Mouse (Mus musculus) MEL (cell line): ENCODE data around the gene Nudt22. TPM values are rescaled to one million over a fixed set of nuclear protein-coding genes. Genes with fewer than 3 reads are reported as not detected.

ENCODE experiments used
- DNase-seq: peaks from one replicate; pipeline ENCODE4 v3.0.0; 2011; ENCODE audit warnings: low read depth, low spot score
- H3K27ac ChIP-seq: 2 replicates; pipeline ENCODE4 v1.5.1; 2012; ENCODE audit warnings: low read depth, mild to moderate bottlenecking, control low read depth, low read length, moderate library complexity; ENCODE audit not compliant: control insufficient read depth
- H3K27me3 ChIP-seq, 2 experiments: fragments of 150-350 bp in 1 of 2; sonication (generic) in 1 of 2; 2 replicates each; pipeline ENCODE4 v1.6.1; 2012; ENCODE audit warnings: low read length in 2 of 2, mild to moderate bottlenecking in 2 of 2, improper control_type of control experiment in 1 of 2, moderate library complexity in 1 of 2; ENCODE audit not compliant: insufficient read depth in 2 of 2, control insufficient read depth in 1 of 2
- H3K36me3 ChIP-seq, 2 experiments: 2 replicates each; pipeline ENCODE4 v1.6.1; 2012 to 2014; ENCODE audit warnings: low read length in 2 of 2, improper control_type of control experiment in 1 of 2, inconsistent platforms in 1 of 2, mild to moderate bottlenecking in 1 of 2; ENCODE audit not compliant: insufficient read depth in 2 of 2, control insufficient read depth in 1 of 2
- H3K4me1 ChIP-seq, 2 experiments: fragments of 150-350 bp in 1 of 2; sonication (generic) in 1 of 2; 2 replicates each; pipeline ENCODE4 v1.6.1; 2012; ENCODE audit warnings: low read length in 2 of 2, improper control_type of control experiment in 1 of 2, mild to moderate bottlenecking in 1 of 2; ENCODE audit not compliant: insufficient read depth in 2 of 2, control insufficient read depth in 1 of 2
- H3K4me3 ChIP-seq, 2 experiments: fragments of 150-350 bp in 1 of 2; sonication (generic) in 1 of 2; 2 replicates each; pipeline ENCODE4 v1.5.1; 2012; ENCODE audit warnings: low read depth in 2 of 2, low read length in 2 of 2, mild to moderate bottlenecking in 2 of 2, moderate library complexity in 2 of 2, control low read depth in 1 of 2, improper control_type of control experiment in 1 of 2; ENCODE audit not compliant: control insufficient read depth in 1 of 2, insufficient read depth in 1 of 2
- H3K79me2 ChIP-seq: 2 replicates; pipeline ENCODE4 v1.6.1; 2012; ENCODE audit warnings: mild to moderate bottlenecking, low read length, moderate library complexity; ENCODE audit not compliant: control insufficient read depth, poor library complexity, insufficient read depth
- H3K9ac ChIP-seq: 2 replicates; pipeline ENCODE4 v1.6.1; 2012; ENCODE audit warnings: low read depth, mild to moderate bottlenecking, control low read depth, low read length, moderate library complexity; ENCODE audit not compliant: control insufficient read depth, poor library complexity, severe bottlenecking
- H3K9me3 ChIP-seq: fragments of 150-350 bp; sonication (generic); replicated peaks from 2 replicates; pipeline ENCODE4 v1.6.1; 2012; ENCODE audit warnings: mild to moderate bottlenecking, low read length, improper control_type of control experiment, moderate library complexity; ENCODE audit not compliant: insufficient read depth
- BHLHE40 ChIP-seq: IDR thresholded peaks from 2 replicates; pipeline ENCODE4 v1.6.1; 2012; ENCODE audit warnings: low read depth, mild to moderate bottlenecking, inconsistent platforms, low read length, improper control_type of control experiment, borderline replicate concordance
- CHD1 ChIP-seq: IDR thresholded peaks from 2 replicates; pipeline ENCODE4 v1.6.1; 2012; ENCODE audit warnings: low read depth, mild to moderate bottlenecking, inconsistent platforms, low read length, improper control_type of control experiment
- ELF1 ChIP-seq: IDR thresholded peaks from 2 replicates; pipeline ENCODE4 v1.6.1; 2014; ENCODE audit warnings: low read depth, mild to moderate bottlenecking, inconsistent platforms, low read length, improper control_type of control experiment, moderate library complexity
- EP300 ChIP-seq, 2 experiments: IDR thresholded peaks; 2 replicates each; pipeline ENCODE4 v1.6.1; 2011; ENCODE audit warnings: improper control_type of control experiment in 2 of 2, low read length in 2 of 2, low read depth in 1 of 2, mild to moderate bottlenecking in 1 of 2
- HCFC1 ChIP-seq: IDR thresholded peaks from 2 replicates; pipeline ENCODE4 v1.6.1; 2012; ENCODE audit warnings: low read depth, mild to moderate bottlenecking, inconsistent platforms, low read length, improper control_type of control experiment, moderate library complexity
- KAT2A ChIP-seq: conservative IDR thresholded peaks from 2 replicates; pipeline ENCODE4 v1.6.1; 2012; ENCODE audit warnings: low read depth, low read length, improper control_type of control experiment, inconsistent platforms
- MAZ ChIP-seq: IDR thresholded peaks from 2 replicates; pipeline ENCODE4 v1.6.1; 2012; ENCODE audit warnings: low read depth, mild to moderate bottlenecking, inconsistent platforms, low read length, improper control_type of control experiment
- MXI1 ChIP-seq: IDR thresholded peaks from 2 replicates; pipeline ENCODE4 v1.6.1; 2011; ENCODE audit warnings: mild to moderate bottlenecking, low read depth, low read length, improper control_type of control experiment
- MYB ChIP-seq: IDR thresholded peaks from 2 replicates; pipeline ENCODE4 v1.6.1; 2011; ENCODE audit warnings: mild to moderate bottlenecking, low read depth, low read length, improper control_type of control experiment
- MYC ChIP-seq: IDR thresholded peaks from 2 replicates; pipeline ENCODE4 v1.6.1; 2011; ENCODE audit warnings: low read depth, mild to moderate bottlenecking, low read length, improper control_type of control experiment, moderate library complexity
- NELFE ChIP-seq: IDR thresholded peaks from 2 replicates; pipeline ENCODE4 v1.6.1; 2011; ENCODE audit warnings: low read depth, low read length, improper control_type of control experiment
- POLR2A ChIP-seq, 2 experiments: IDR thresholded peaks; 2 replicates each; pipeline ENCODE4 v1.6.1; 2011 to 2012; ENCODE audit warnings: low read length in 2 of 2, mild to moderate bottlenecking in 2 of 2, control low read depth in 1 of 2, improper control_type of control experiment in 1 of 2, low read depth in 1 of 2, moderate library complexity in 1 of 2; ENCODE audit not compliant: control insufficient read depth in 1 of 2, insufficient read depth in 1 of 2, poor library complexity in 1 of 2
- RAD21 ChIP-seq: IDR thresholded peaks from 2 replicates; pipeline ENCODE4 v1.6.1; 2011; ENCODE audit warnings: mild to moderate bottlenecking, low read depth, low read length, improper control_type of control experiment
- SMC3 ChIP-seq: IDR thresholded peaks from 2 replicates; pipeline ENCODE4 v1.6.1; 2011; ENCODE audit warnings: low read depth, low read length, improper control_type of control experiment
- TBP ChIP-seq: IDR thresholded peaks from 2 replicates; pipeline ENCODE4 v1.8.0; 2011; ENCODE audit warnings: low read depth, low read length, improper control_type of control experiment
- TCF12 ChIP-seq: IDR thresholded peaks from 2 replicates; pipeline ENCODE4 v1.6.1; 2014; ENCODE audit warnings: low read depth, mild to moderate bottlenecking, inconsistent platforms, low read length, improper control_type of control experiment, moderate library complexity
- UBTF ChIP-seq: IDR thresholded peaks from 2 replicates; pipeline ENCODE4 v1.6.1; 2012; ENCODE audit warnings: low read depth, mild to moderate bottlenecking, inconsistent platforms, low read length, improper control_type of control experiment, moderate library complexity, borderline replicate concordance; ENCODE audit not compliant: insufficient read depth
- USF2 ChIP-seq, 2 experiments: IDR thresholded peaks; 2 replicates each; pipeline ENCODE4 v1.6.1; 2011 to 2012; ENCODE audit warnings: improper control_type of control experiment in 2 of 2, low read length in 2 of 2, borderline replicate concordance in 1 of 2, inconsistent platforms in 1 of 2, low read depth in 1 of 2, mild to moderate bottlenecking in 1 of 2; ENCODE audit not compliant: insufficient read depth in 1 of 2
- ZMIZ1 ChIP-seq: IDR thresholded peaks from 2 replicates; pipeline ENCODE4 v1.6.1; 2012; ENCODE audit warnings: low read depth, mild to moderate bottlenecking, inconsistent platforms, low read length, improper control_type of control experiment, moderate library complexity
- polyA plus RNA-seq, 2 experiments: library from polyadenylated mRNA; stranded (reverse) in 1 of 2; unstranded in 1 of 2; fragments of >175 nt in 1 of 2; fragments of >200 nt in 1 of 2; gene quantifications; 2 replicates each; pipeline versions ENCODE4 v1.2.1 to v1.2.4; 2012; ENCODE audit warnings: low replicate concordance in 2 of 2, low read depth in 1 of 2; ENCODE audit not compliant: insufficient read length in 2 of 2, insufficient read depth in 1 of 2, missing spikeins in 1 of 2
- total RNA-seq: library from RNA; depleted of rRNA; stranded (reverse); fragments of 300-350 nt; gene quantifications from 2 replicates; pipeline ENCODE4 v1.2.3, GENCODE M21; 2012

Gene Nudt22
- total and polyA plus RNA-seq, 3 experiments: 30.8 to 32.1 TPM; not detected in 1

GRCm38 (mm10) chr19:6983621-6984020 lies 12.3 kb downstream of the Nudt22 start:
- Histone ChIP-seq H3K4me1 (peaks cover 11 to 22% of the 10 kb centered on the region in 2 experiments), H3K9ac (no peak overlapping the region), H3K79me2 (peaks cover 13% of the 10 kb centered on the region; the same call in 1 of the 2 replicates), H3K27ac (no peak overlapping the region), H3K36me3 (peaks cover 0 to 15% of the 10 kb centered on the region in 2 experiments; a peak in 2 of 4 replicates), H3K9me3 (no peaks in the 10 kb centered on the region), H3K4me3 (no peak overlapping the region), H3K27me3 (no peaks in the 10 kb centered on the region)
- no peak for TF ChIP-seq TBP
- TF ChIP-seq NELFE: no peak
- no peak for TF ChIP-seq USF2 (IDR thresholded peaks at IDR 0.05; ENCODE audit: borderline replicate concordance in 1 of 2, insufficient read depth in 1 of 2, low read depth in 1 of 2, low read length in 2 of 2)
- no peak for TF ChIP-seq POLR2A (IDR thresholded peaks at IDR 0.05; ENCODE audit: control insufficient read depth in 1 of 2, insufficient read depth in 1 of 2, low read depth in 1 of 2, low read length in 2 of 2, poor library complexity in 1 of 2)
- TF ChIP-seq SMC3: no peak
- TF ChIP-seq ZMIZ1: no peak
- no peak for TF ChIP-seq MAZ
- no peak for TF ChIP-seq KAT2A
- no peak for TF ChIP-seq EP300 (IDR thresholded peaks at IDR 0.05; ENCODE audit: low read depth in 1 of 2, low read length in 2 of 2)
- TF ChIP-seq MYB: no peak
- no peak for TF ChIP-seq TCF12
- no peak for TF ChIP-seq RAD21
- no peak for TF ChIP-seq ELF1
- TF ChIP-seq MXI1: no peak
- no peak for TF ChIP-seq CHD1
- no peak for TF ChIP-seq MYC
- TF ChIP-seq UBTF: no peak
- no peak for TF ChIP-seq BHLHE40
- no peak for DNase-seq

- H3K4me1 ChIP-seq: peaks cover under 1 to 22% of the 10 kb centered on the region in 2 experiments
- peak overlapping the region in 1 of 2 experiments; percentile 60; a peak in 2 of 4 replicates for H3K4me3 ChIP-seq
- TF ChIP-seq HCFC1: no peak
- 0 out of 2 replicates have a peak, but pooled peaks have one; percentile 4 for TF ChIP-seq ZMIZ1
- H3K27me3 ChIP-seq: no peaks in the 10 kb centered on the region
- no peaks in the 10 kb centered on the region for H3K9me3 ChIP-seq
- DNase-seq: no peak
- H3K79me2 ChIP-seq: peaks cover 26% of the 10 kb centered on the region
- peaks cover 0 to 24% of the 10 kb centered on the region in 2 experiments; a peak in 2 of 4 replicates for H3K36me3 ChIP-seq
- H3K9ac ChIP-seq: peak overlapping the region; percentile 75
- no peak overlapping the region for H3K27ac ChIP-seq
These were observed 14.5 kb downstream of the Nudt22 start for GRCm38 (mm10) chr19:6981465-6981864.
